Mouse (Mus musculus) forebrain, postnatal 0 days (tissue): ENCODE data around the gene Lin52. TPM values are rescaled to one million over a fixed set of nuclear protein-coding genes. Genes with fewer than 3 reads are reported as not detected.

Source experiments
- ATAC-seq: fragments of 200-750 bp; cut with Nextera tagmentation; 2 replicates; pipeline ENCODE4 v1.8.0; 2017; ENCODE audit warnings: mild to moderate bottlenecking, moderate library complexity
- DNase-seq: peaks from one replicate; pipeline ENCODE4 v3.0.0-alpha.2; 2015
- H3K27ac ChIP-seq: fragments of 300-500 bp; sonication (generic); 2 replicates; pipeline ENCODE4 v1.5.1; 2014; ENCODE audit warnings: low read depth, mild to moderate bottlenecking, antibody characterized with exemption, low read length, moderate library complexity, mixed read lengths
- H3K27me3 ChIP-seq: fragments of 300-500 bp; sonication (generic); 2 replicates; pipeline ENCODE4 v1.6.1; 2014; ENCODE audit warnings: mild to moderate bottlenecking, low read length, mixed read lengths; ENCODE audit not compliant: insufficient read depth
- H3K36me3 ChIP-seq: fragments of 300-500 bp; sonication (generic); 2 replicates; pipeline ENCODE4 v1.6.1; 2014; ENCODE audit warnings: mild to moderate bottlenecking, moderate library complexity; ENCODE audit not compliant: insufficient read depth
- H3K4me1 ChIP-seq: fragments of 300-500 bp; sonication (generic); 2 replicates; pipeline ENCODE4 v1.6.1; 2014; ENCODE audit warnings: antibody characterized with exemption; ENCODE audit not compliant: insufficient read depth
- H3K4me2 ChIP-seq: fragments of 300-500 bp; sonication (generic); 2 replicates; pipeline ENCODE4 v1.6.1; 2014; ENCODE audit warnings: low read depth, mild to moderate bottlenecking, moderate library complexity
- H3K4me3 ChIP-seq: fragments of 300-500 bp; sonication (generic); 2 replicates; pipeline ENCODE4 v1.5.1; 2014; ENCODE audit warnings: low read depth, low read length, mixed read lengths
- H3K9ac ChIP-seq: fragments of 300-500 bp; sonication (generic); 2 replicates; pipeline ENCODE4 v1.6.1; 2014; ENCODE audit warnings: mild to moderate bottlenecking
- H3K9me3 ChIP-seq: fragments of 300-500 bp; sonication (generic); 2 replicates; pipeline ENCODE4 v1.6.1; 2016; ENCODE audit warnings: low read length
- CTCF ChIP-seq: sonication (generic); IDR thresholded peaks from 2 replicates; pipeline ENCODE4 v1.5.1; 2016; ENCODE audit warnings: antibody characterized with exemption, control low read depth, low read depth
- WGBS: fragments of 180-500 bp; shearing (Covaris S2); extraction: QIAGEN DNeasy Blood & Tissue Kit; methylation state at CpG from one replicate; pipeline ENCODE4 v1.1.7; 2014; 5-methylcytosine and 5-hydroxymethylcytosine counted together
- polyA plus RNA-seq: library from polyadenylated mRNA; unstranded; fragments of >200 nt; fragmentation: Nextera tagmentation; extraction: Ambion mirVana; gene quantifications from 2 replicates; pipeline ENCODE4 v1.2.1, GENCODE M21; 2015
- total RNA-seq: library from RNA; depleted of rRNA; stranded (reverse); fragments of >200 nt; gene quantifications from 2 replicates; pipeline ENCODE4 v1.2.3, GENCODE M21; 2014

Lin52 gene
- total and polyA plus RNA-seq, 2 experiments from 2014 or later: 22.1 to 23.6 TPM

DNA sequence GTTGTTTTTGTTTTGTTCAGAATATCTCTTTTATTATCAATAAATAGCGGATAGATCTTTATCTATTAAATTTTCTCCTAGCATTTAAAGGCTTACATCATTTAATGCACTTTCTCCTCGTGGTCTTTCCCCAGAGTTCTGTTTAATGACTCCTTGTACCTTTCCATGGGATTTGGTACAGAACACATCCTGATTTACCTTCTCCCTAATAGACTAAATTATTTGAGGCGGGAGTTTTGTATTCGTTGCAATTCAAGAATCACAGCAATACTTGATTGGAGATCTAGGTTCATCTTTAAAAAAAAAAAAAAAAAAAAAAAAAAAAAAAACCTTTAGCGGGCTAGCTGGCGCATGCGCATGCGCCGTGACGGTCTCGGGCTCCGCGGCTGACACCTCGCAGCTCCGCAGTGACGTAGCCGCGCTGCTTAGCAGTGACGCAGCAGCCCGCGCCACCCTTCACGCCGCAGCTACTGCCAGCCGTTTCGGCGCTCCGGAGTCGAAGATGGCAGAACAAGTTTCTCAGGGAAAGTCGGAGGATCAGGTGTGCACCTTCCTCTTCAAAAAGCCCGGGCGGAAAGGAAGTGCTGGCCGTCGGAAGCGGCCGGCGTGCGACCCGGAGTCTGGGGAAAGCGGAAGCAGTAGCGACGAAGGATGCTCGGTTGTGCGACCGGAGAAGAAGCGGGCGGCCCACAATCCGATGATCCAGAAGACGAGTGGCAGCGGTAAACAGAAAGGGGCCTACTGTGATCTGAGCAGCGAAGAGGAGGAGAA, 34.2 kb upstream of the Lin52 start, which contains the start of gene Rnf113a2:
Rnf113a2 (plus strand) TSS at position 363 of the 771 bp plus-strand sequence.
- ATAC-seq (peak; percentile 99), DNase-seq (peak; percentile 97)
- H3K27ac ChIP-seq: peak within 1 kb of the TSS; percentile 80
- WGBS: 3% methylated on average over 50 of the region's 50 CpGs
- H3K4me1 ChIP-seq: peaks cover 6% of the 10 kb centered on the region; the same call in 1 of the 2 replicates
- H3K27me3 ChIP-seq: no peaks in the 10 kb centered on the region
- H3K4me3 ChIP-seq: peak within 1 kb of the TSS; percentile 63
- H3K9ac ChIP-seq: peak within 1 kb of the TSS; percentile 63
- H3K4me2 ChIP-seq: peak within 1 kb of the TSS; percentile 78
- no peaks in the 10 kb centered on the region for H3K36me3 ChIP-seq
- no peak for TF ChIP-seq CTCF
- no peaks in the 10 kb centered on the region for H3K9me3 ChIP-seq

DNA sequence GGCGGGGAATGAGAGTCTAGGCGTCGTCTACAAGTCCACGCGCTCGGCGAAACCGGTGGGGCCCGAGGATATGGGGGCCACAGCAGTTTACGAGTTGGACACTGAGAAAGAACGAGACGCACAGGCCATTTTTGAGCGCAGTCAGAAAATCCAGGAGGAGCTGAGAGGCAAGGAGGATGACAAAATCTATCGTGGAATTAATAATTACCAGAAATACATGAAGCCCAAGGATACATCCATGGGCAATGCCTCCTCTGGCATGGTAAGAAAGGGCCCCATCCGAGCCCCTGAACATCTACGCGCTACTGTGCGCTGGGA, 33.7 kb upstream of the Lin52 start:
- H3K4me2 ChIP-seq: peak overlapping the region; percentile 78
- ATAC-seq: no peak
- WGBS: 44% methylated on average over 18 of the region's 18 CpGs
- H3K9me3 ChIP-seq: no peaks in the 10 kb centered on the region
- TF ChIP-seq CTCF: no peak
- H3K9ac ChIP-seq: peak overlapping the region; percentile 63
- DNase-seq: no peak
- H3K4me1 ChIP-seq: peaks cover 6% of the 10 kb centered on the region; the same call in 1 of the 2 replicates
- H3K36me3 ChIP-seq: no peaks in the 10 kb centered on the region
- peak overlapping the region; percentile 63 for H3K4me3 ChIP-seq
- H3K27ac ChIP-seq: peak overlapping the region; percentile 80
- no peaks in the 10 kb centered on the region for H3K27me3 ChIP-seq

DNA sequence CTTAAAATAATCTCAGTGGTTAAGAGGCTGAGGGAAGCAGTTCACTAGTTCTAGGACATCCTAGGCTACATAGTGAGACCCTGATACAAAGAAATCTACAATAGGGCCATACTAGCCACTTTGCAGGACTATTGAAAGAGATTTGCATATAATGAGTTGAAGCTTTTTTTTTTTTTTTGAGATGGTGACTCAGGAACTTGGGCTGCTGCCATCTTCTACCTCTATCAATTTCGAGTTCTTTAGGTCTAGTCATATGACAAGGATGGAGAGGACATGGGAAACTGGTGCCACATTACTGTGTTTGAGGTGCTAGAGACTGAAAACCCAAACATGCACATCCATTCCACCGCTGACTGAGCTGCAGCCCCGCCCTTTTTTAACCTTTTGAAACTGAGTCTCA, 27.2 kb upstream of the Lin52 start:
- H3K9ac ChIP-seq: no peak overlapping the region
- H3K27ac ChIP-seq: no peak overlapping the region
- ATAC-seq (no peak), DNase-seq (no peak)
- no peaks in the 10 kb centered on the region for H3K36me3 ChIP-seq
- no peak overlapping the region for H3K4me2 ChIP-seq
- WGBS: 60% methylated on average over 3 of the region's 3 CpGs
- H3K4me3 ChIP-seq: no peak overlapping the region
- H3K4me1 ChIP-seq: no peaks in the 10 kb centered on the region
- no peak for TF ChIP-seq CTCF
- no peaks in the 10 kb centered on the region for H3K9me3 ChIP-seq
- H3K27me3 ChIP-seq: no peaks in the 10 kb centered on the region

DNA sequence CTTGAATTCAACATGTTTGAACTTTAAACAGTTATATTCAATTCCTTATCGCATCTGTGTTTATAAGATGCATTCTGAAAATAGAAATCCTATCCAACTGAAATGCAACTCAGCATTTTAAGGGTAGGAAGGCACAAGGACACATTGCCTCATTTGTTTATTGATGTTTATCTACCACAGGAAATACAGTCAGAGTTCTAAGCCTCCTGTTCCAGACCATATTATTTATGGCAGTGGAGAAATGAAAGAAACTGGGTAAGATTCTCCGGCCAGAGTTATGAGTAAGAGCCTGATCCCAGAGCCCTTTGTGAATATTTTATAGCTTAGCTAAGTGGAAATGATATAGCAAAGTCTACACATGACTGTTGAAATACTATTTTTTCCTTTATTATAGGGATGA, 21.4 kb upstream of the Lin52 start:
- no peaks in the 10 kb centered on the region for H3K9me3 ChIP-seq
- H3K9ac ChIP-seq: no peak overlapping the region
- no peak overlapping the region for H3K27ac ChIP-seq
- H3K4me3 ChIP-seq: no peak overlapping the region
- no peaks in the 10 kb centered on the region for H3K27me3 ChIP-seq
- H3K36me3 ChIP-seq: peaks cover 31% of the 10 kb centered on the region
- ATAC-seq: no peak
- 95% methylated on average over 2 of the region's 2 CpGs for WGBS
- TF ChIP-seq CTCF: no peak
- H3K4me1 ChIP-seq: no peaks in the 10 kb centered on the region
- DNase-seq: no peak
- H3K4me2 ChIP-seq: no peak overlapping the region

DNA sequence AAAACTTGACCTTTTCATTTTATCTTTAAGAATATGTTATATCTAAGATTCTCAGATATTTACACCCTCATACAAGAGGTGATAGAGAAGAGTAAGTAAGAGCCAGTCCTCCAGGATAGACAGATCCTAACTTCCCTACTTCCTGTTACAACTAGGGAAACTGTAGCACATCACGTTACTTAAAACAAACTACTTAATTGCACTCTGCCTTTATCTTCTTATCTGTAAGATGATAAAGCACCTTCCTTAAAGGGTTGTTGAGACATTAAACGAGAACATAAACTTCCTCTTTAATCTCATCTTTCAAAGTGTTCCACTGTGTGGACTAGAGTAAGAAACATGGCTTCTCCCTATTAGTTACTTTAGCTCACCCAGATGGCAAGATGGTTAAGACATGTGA, 12.5 kb upstream of the Lin52 start:
- Histone ChIP-seq H3K27me3 (no peaks in the 10 kb centered on the region), H3K4me2 (no peak overlapping the region), H3K4me3 (no peak overlapping the region), H3K4me1 (no peaks in the 10 kb centered on the region), H3K9me3 (no peaks in the 10 kb centered on the region), H3K27ac (no peak overlapping the region), H3K36me3 (peaks cover 33% of the 10 kb centered on the region), H3K9ac (no peak overlapping the region)
- DNase-seq (no peak), ATAC-seq (no peak)
- WGBS: 92% methylated on average over 2 of the region's 2 CpGs
- no peak for TF ChIP-seq CTCF

DNA sequence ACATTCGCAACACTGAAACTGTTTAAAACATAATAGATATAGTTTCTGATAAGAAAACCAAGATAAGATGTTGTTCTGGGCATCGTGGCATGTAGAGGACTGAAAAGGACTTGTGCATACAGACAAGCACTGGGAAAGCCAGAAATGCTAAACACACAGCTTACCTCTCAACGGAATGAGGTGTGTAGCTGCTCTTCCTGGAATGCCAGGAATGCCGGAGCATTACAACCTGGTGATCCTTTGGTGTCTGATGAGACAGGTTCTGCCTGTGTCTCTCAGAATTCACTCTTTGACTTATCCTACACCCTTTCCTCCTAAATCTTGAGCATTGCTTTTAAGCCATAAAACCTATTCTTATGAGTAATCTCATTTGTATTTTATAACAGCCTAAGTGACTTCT, 8.7 kb upstream of the Lin52 start:
- no peak overlapping the region for H3K4me2 ChIP-seq
- no peak for DNase-seq
- H3K27ac ChIP-seq: no peak overlapping the region
- H3K9ac ChIP-seq: no peak overlapping the region
- H3K4me3 ChIP-seq: no peak overlapping the region
- peaks cover 17% of the 10 kb centered on the region for H3K36me3 ChIP-seq
- no peaks in the 10 kb centered on the region for H3K27me3 ChIP-seq
- WGBS: 81% methylated on average over 4 of the region's 4 CpGs
- TF ChIP-seq CTCF: no peak
- H3K9me3 ChIP-seq: no peaks in the 10 kb centered on the region
- no peak for ATAC-seq
- H3K4me1 ChIP-seq: no peaks in the 10 kb centered on the region

DNA sequence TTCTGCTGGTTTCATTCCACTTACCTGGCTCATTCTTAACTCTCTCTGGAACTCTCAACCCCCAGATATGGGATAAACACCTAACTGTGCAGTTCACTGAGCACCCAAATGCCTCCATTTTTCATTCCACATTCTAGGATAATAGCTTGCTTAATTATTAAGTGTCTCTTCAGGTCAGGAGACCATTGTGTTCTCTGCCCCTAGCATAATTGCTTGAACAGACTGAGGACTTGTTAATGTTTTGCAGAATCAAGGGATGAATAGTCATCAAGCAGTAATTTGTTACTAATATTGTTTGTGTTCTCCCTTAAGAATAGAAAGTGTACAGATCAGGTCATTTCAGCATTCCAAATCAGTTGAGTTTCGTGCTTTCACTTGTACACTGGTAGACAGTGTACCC, 3.8 kb upstream of the Lin52 start:
- H3K27me3 ChIP-seq: no peaks in the 10 kb centered on the region
- DNase-seq (no peak), ATAC-seq (no peak)
- no peak for TF ChIP-seq CTCF
- H3K36me3 ChIP-seq: no peaks in the 10 kb centered on the region
- WGBS: 75% methylated on average over 1 of the region's 1 CpGs
- no peak overlapping the region for H3K4me3 ChIP-seq
- no peak overlapping the region for H3K9ac ChIP-seq
- no peak overlapping the region for H3K4me2 ChIP-seq
- H3K9me3 ChIP-seq: no peaks in the 10 kb centered on the region
- no peak overlapping the region for H3K27ac ChIP-seq
- peaks cover 13% of the 10 kb centered on the region; the same call in 1 of the 2 replicates for H3K4me1 ChIP-seq
